Mouse (Mus musculus): ENCODE data around the gene Sergef.

The Sergef gene

DNA sequence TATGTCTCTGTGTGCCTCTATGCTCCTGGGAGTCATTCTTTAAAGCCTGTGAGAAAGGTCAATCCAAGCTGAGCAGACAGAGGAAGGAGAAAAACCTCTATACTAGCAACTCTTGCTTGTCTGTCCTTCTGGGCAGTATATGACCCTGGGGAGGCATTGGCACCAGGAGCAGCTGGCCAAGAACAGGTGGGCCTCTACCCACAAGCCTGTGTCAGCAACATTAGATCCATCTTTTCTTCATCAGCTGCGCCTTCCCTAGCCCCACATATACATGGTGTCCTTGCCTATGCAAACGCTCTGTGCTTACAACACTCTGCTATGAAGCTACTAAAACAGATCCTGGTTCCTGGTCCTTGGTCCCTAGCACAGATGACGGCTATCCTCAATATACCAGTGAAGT, 97.5 kb downstream of the Sergef start:
- no peak for DNase-seq (ENCODE audit: low spot score in 2 of 2)

DNA sequence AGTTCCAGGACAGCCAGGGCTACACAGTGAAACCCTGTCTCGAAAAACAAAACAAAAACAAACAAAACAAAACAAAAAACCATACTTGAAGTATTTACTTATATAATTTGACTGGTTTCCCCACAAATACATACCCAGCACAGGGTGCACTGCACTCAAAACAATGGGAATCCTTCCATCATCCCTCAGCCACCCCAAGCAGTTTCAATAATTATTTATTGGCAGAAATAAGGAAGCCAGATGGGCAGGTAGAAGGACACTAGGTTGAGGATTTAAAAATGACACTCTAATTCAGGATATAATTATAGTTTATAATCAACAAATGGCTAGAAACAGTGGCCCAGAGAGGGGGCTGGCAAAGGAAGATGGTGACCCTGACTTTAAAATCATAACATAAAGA, 99.0 kb downstream of the Sergef start:
- DNase-seq (ENCODE audit: low spot score in 2 of 2), result no peak

DNA sequence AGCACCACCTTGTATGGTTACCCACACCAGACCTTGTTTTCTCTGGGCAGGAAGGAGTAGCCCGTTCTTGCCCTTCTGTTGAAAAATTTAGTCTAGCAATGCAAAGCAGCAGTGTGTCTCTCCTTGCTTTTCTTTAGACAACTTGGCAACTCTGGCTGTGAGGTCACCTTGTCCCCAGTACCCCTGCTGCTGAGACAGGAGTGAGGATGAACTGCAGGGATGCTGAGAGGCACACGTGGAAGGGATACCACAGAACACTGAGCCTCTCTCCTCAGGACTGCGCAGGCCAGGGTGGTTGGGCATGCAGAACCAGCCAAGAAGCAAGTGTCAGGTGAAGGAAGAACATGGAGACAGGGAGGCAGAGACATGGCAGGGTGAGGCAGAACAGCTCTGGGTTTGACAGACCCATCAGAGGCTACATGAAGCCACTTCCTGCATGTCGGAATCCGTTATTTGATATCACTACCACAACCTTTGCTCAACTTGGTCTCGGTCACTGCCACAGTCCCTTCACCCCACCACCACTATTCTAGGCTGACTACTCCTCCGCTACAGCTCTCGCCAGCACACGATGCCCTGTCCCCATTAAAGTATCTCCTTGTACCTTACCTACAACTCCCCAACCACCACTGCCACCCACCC, 103.0 kb downstream of the Sergef start:
- no peak for DNase-seq (ENCODE audit: low spot score in 2 of 2)

DNA sequence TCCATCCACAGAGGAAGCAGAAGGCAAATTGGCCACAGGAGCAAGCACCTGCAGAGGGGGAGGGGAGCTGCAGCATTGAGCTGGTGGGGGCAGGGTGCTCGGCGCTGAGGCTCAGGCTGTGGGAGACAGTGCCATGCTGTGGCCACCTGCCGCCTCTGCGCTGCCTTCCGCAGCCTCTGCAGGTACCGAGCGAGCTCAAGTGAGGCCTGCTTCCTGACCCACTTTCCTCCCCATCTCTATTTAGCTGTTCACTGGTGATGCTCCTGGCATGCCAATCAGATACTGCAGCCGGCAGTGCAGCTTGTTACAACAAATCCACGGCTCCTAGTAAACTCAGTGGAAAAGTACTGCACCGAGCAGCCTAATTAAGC, 104.2 kb downstream of the Sergef start:
- DNase-seq (ENCODE audit: low spot score in 2 of 2), result no peak

DNA sequence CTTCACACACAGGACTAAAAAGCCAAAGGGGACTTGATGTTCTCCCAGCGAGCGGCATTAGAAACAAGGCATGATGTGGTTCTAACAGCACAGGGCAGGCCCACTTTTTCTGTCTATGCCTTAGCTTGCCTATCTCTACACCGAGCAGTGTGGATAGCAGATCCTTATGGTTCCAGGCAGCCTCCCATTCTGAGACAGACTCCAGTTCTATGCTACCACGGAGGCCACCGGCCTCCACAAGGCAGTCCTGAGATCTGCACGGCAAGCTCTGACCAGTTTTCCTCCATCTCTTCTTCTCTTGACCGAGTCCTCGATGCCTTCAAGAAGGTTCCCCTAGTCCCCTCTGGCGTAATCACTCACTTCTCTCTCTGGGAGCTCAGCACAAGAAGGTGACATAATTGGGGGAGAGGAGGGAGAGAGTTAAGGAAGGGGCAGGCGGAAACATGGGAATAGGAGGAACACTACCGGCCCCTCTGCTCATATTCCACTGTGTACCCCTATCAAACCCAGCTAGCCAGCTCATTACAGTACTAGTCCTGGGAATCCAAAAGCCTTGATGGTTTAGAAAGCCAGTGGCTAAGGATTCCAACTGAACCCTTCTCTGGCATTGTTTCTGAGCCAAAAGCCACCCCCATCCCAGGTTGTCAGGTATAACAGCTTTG, 104.7 kb downstream of the Sergef start:
- no peak for DNase-seq (ENCODE audit: low spot score in 2 of 2)

DNA sequence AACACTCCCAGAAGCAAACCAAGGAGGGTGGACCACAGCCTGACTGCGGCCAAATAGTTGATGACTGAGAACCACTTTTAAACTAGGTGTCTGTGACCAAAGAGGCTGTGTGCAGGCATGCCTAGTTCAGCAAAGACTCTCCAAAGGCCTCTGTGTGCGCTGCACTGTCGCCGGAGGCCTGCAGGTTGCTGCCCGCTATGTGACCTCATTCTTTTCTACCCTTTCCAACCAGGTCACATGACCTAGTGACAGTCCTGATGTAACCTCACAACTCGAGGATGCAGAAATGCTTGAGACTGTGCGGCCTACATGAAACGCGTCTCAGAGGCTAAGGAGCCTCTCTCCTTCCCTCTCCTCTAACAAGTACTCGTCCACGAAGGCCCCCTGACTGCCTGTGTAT, 106.1 kb downstream of the Sergef start:
- no peak for DNase-seq (ENCODE audit: low spot score in 2 of 2)

DNA sequence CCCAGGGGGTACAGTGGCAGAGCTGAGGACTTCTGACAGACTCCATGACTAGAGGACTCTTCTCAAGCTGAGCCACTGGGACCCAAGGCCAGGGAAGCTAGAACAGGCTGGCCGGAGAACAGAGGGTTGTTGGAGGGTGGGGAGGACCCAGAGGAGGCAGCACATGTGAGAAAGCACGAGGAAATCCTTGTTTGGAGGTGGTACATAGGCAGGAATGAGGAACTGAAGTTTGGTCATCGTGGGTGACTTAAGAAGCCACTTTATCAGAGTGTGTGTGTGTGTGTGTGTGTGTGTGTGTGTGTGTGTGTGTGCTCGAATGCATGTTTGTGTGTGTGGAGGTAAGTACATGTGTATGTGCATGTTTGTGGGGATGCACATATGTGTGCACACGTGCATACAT, 108.3 kb downstream of the Sergef start:
- DNase-seq (ENCODE audit: low spot score in 2 of 2), result no peak

DNA sequence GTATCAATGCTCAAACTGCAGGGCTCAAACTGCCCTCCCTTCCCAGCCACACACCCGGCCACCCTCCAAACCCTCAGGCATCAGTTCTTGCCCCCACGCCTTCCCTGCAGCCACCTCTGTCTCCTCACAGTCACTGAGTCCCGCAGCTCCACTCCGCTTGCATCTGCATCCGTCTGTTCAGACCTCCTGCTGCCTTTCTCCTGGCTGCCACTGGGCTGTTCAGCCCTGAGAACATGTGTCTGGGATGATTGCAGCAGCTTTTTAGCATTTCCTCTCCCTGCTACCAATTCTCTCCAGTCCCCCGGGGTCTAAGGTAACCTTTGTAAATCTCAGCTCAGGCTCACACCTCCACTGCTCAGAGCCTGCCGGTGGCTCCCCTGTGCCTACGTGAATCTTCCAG, 109.7 kb downstream of the Sergef start:
- no peak for DNase-seq (ENCODE audit: low spot score in 2 of 2)

DNA sequence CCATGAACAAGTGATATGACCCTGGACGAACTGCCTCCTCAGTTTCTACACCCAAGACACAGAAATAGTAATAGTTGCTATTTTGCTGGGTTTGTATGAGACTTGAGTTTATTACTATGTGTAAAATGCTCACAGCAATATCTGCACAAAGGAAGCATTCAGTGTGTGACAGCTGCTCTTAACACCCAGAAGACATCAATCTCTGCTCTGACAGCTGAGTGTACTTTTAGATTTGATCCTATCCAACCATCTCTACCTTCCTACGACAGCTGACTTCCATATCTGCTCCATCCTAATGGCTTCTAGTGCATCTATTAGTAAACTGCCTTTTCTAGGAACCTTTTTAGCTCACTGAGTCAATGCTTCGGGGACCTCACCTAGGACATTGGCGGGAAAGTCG, 110.3 kb downstream of the Sergef start:
- DNase-seq (ENCODE audit: low spot score in 2 of 2), result no peak

DNA sequence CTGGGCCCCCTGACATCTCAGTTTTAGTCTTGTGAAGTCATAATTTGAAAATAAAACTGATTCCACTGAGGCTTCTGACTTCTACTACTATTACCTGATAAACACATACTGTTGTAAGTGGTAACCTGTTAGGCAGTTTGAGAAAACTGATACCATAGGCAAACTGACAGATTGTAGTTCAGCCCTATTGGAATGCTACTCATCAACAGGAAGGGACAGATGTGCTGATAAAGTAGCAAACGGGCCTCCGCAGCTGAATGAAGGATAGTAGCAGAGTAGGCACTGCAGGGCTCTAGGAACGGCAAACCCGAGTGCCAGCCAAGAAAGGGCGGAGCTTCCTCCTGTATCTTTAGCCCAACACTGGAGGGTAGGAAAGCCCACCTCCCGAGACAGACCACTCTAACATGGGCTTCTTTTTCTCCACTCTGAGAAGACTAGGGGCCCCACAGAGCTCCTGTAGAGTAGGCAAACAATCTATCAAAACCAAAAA, 112.9 kb downstream of the Sergef start:
- DNase-seq (ENCODE audit: low spot score in 2 of 2), result no peak

DNA sequence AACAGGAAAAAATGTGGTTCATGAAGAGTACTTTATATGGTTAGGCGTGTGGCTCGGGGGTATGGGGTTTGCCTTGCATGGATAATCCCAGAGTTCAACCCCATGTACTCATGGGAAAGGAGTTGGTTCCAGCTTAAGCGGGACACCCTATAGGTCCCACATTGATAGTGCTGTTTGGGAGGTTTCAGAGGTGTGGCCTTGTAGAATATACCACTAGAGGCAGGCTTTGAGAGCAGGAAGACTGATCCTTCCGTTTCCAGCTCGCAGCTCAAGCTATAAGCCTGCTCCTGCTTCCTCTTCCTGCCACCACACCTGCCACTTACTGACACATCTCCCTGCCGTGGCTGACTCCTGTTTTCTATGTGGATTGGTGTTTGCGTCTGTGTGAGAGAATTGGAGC, 116.4 kb downstream of the Sergef start:
- no peak for DNase-seq (ENCODE audit: low spot score in 2 of 2)

DNA sequence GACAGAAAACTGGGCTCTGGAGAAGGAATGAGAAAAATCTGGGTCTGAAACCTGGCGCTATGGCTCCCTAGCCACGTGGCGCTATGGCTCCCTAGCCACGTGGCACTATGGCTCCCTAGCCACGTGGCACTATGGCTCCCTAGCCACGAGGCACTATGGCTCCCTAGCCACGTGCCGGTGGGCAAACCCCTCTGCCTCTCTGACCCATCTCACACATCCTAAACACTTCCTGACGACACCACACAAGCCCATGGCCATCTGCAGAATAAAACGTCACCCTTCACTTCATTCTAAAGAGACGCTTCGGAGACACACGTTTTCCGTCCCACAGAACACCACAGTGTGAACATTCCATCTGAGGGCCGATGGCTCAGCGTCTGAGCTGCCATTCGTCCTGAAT, 117.8 kb downstream of the Sergef start:
- DNase-seq (ENCODE audit: low spot score in 2 of 2), result no peak

DNA sequence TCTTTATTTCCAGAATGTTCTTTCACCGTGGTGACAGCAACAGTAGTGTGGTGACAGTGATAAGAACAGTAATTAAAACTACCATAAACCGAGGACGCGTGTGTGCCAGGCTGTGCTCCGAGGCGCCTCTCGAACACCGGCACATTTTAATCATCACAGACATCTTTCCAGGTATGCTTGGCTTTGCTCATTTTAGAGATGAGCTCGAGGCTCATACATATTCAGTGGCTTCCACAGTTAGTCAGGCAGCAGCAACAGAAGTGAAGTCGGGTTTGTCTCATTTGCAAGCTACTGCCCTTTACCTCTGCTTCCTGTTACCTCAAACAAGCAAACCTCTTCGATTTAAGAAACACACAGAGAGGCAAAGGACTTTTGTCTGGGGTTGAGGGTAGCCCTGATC, 120.5 kb downstream of the Sergef start:
- no peak for DNase-seq (ENCODE audit: low spot score in 2 of 2)

DNA sequence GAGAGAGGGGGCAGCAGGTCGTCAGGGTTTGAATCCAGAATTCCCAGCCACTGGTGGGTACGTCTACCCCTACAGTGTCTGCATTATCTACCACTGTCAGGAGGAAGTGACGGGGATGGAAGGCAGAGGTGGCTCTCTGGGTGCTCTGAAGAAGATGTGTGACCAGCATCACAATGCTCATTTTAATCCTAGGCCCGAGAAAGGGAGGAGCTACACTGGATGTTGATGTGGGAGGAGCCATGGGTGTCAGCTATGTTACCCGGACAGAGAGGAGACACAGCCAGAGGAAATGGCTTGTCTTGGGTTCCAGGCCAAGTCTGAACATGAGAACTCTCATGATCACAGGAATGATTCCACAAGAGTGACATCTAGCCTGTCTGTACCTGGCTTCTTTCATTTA, 122.4 kb downstream of the Sergef start:
- no peak for DNase-seq (ENCODE audit: low spot score in 2 of 2)

DNA sequence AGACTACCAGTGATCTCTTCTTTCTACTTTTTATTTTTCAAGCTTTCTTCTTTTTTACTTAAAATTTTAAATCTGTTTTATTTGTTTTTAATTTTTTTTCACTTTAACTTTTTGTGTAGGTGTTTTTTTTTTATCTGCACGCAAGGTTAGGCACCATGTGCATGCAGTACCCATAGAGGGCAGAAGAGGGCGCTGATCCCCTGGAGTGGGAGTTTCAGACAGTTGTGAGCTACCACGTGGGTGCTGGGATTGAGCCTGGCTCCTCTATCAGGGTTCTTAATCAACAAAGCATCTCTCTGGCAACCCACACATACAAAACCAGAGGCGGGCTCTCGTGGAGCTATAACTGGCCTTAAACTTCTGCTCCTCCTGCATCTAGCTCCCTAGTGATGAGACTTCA, 123.6 kb downstream of the Sergef start:
- no peak for DNase-seq (ENCODE audit: low spot score in 2 of 2)

DNA sequence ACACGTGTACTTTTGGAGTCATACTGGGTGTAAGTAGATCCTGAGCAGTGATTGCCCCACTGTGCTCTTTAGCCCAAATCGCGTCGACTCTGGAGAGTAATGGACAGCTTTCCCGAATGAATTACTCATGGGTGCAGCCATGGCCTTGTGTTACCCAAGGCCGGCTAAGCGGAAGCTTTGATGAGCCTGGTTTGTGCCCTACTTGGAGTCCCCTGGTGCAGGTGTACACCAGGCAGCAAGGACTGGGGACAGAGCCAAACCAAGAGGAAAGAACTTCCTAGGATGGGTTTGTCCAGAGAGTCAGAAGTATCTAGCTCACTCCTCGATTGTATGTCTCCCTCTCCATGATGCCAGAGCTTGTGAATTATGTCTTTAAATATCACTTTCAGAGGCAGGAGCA, 124.6 kb downstream of the Sergef start:
- DNase-seq (ENCODE audit: low spot score in 2 of 2), result no peak

DNA sequence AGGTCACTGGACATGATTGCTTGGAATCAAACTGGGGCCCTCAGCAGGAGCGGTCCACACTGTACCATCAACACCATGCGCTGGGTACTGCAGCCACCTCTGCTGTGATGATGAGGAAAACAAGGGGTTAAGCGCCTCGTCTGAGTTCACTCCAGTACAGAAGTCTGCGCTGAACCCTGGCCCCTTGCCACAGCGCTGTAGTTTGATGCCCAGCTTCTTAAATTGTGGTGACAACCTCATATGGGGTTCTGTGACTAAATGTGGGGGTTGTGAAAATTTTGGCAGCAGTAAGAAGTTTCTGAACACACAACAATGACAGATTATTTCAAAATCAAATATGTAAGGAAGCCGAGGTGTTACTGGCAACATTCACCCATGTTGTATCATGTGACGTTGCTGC, 126.0 kb downstream of the Sergef start:
- no peak for DNase-seq (ENCODE audit: low spot score in 2 of 2)

DNA sequence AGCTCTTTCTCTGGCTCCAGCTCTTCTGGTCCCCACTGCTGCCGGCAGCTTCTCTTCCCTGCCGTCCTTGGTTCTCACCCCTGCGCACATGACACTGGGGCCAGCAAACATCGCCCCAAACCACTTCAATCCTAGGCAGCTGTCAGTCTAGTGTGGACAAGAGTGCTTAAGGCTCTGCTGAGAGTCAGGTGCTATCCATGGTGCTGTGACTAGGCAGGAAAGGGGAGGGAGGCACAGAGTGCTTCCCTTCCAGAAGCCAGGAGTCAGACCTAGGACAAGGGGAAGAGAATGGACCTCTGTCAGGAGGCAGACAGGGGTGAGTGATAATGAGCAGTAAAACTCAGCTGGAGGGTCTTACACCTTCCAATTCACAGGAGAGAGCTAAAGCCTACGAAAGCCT, 126.8 kb downstream of the Sergef start:
- no peak for DNase-seq (ENCODE audit: low spot score in 2 of 2)

DNA sequence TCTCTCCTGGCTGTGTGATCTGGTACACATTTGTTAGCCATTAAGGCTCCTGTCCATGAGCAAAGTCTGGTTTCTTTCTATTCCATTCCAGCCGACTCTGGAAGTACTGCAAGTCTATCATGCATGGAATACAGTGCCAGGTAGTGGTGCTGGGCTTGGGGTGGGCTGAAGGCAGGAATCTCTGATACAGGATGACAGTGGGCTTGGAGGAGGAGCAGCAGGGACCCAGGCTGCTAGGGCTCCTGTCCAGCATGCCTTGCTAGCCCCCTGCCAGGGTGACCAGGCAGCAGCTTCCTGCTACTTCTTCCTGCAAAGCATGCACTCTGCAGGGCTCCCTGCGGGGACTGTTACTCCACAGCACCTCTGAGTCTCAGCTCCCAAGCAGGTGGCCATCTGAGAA, 128.8 kb downstream of the Sergef start:
- DNase-seq (ENCODE audit: low spot score in 2 of 2), result no peak

DNA sequence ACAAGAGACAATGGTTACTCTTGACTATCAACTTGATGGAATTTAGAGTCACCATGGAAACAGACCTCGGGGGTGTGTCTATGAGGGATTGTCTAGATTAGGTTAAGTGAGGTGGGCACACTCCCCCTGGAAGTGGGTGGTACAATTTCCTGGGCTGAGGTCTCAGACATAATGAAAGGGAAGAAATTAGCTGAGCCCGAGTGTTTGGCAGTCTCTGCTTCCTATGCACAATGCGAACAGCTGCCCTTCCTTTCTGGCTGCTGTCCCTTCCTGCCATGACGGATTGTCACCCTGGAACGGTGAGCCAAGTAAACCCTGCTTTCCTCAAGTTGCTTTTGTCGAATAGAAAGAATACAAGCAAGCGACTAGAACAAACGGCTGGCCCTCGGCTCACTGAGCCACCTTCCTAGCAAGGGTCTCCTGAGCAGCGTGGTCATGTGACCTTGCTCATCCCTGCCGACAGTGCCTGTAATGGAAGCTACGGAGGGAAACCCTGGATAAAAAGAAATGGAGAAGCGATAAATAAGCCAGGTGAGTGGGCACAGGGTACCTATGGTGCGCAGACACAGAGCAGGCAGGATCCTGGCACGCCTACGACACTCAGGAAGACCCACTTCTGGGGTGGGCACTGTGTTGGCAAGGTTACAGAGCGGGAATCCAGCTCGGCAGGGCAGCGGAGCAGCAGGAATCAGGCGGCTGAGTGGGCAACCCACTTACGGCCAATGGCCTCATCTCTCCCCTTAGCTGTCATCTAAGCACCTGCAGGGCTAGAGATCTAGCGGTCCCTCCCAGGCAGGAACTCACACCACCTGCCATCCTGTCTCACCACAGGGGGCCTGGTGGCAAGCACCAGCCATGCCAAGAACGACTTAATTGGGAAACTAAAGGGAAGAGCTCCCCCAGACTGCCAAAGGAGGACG, 130.0 kb downstream of the Sergef start:
- DNase-seq (ENCODE audit: low spot score in 2 of 2), result peak; percentile 17 to 39

DNA sequence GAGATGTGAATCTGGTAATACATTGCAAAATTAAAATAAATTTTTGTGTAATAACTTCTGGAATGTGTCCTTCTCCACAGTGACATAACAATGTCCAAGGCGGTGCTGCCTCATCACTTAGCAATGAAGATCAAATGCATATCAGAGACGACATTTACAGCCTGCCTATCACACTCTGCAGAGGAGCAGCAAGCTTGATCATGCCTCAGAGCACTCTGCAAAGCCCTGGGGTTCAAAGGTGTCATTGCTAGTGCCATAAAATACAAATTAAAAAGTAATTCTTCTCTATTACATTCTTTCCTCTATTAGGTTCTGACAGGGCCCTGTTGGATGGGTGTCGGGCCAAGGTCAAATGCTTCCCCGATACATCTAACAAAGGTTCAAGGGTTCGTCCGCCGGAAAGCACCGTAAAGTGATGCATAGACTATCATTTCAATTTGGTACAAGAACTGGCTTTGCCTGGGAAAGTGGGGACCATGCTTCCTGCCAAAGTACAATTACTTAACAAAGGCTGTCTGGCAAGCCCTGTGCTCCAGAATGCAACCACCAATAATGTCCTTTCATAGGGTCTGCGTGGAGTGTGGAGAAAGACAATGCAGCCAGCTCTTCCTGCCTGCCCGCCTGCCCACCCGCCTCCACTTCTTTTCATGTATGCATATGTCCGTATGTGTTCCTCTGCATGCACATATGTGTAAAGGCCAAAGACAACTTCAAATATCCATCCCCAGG, 130.9 kb downstream of the Sergef start:
- no peak for DNase-seq (ENCODE audit: low spot score in 2 of 2)

DNA sequence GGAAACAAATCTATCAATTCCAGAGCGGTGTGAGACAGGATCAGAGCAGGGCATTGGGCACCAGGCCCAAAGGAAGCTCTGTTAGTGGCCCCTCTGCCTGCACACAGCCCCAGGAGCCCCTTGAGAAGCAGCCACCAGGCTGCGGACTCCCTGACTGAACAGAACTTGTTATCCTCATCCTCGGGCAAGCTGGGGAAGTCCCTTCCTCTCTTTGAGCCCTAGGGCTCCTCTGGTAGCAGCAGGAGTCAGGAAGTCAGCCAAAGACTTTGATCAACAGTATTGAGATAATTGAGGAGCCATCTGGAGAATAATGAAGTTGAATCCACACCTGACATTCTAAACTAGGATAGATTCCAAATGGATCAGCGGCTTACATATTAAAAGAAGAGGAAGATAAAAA, 135.4 kb downstream of the Sergef start:
- no peak for DNase-seq (ENCODE audit: low spot score in 2 of 2)

Measured in heart, adult 9 months (tissue).